Mouse (Mus musculus) lung, postnatal 0 days (tissue): Measurements from ENCODE around the gene Irf2bpl. TPM values are rescaled to one million over a fixed set of nuclear protein-coding genes. Genes with fewer than 3 reads are reported as not detected.

ENCODE experiments used
- ATAC-seq: fragments of 200-750 bp; cut with Nextera tagmentation; 2 replicates; pipeline ENCODE4 v1.8.0; 2017; ENCODE audit warnings: moderate library complexity
- DNase-seq: peaks from one replicate; pipeline ENCODE4 v3.0.0-alpha.2; 2016; ENCODE audit warnings: low spot score
- H3K27ac ChIP-seq: fragments of 300-500 bp; sonication (generic); 2 replicates; pipeline ENCODE4 v1.5.1; 2014; ENCODE audit warnings: antibody characterized with exemption, mild to moderate bottlenecking, low read length, mixed read lengths
- H3K27me3 ChIP-seq: fragments of 300-500 bp; sonication (generic); replicated peaks from 2 replicates; pipeline ENCODE4 v1.6.1; 2014; ENCODE audit warnings: low read length, mixed read lengths; ENCODE audit not compliant: insufficient read depth
- H3K36me3 ChIP-seq: fragments of 300-500 bp; sonication (generic); 2 replicates; pipeline ENCODE4 v1.6.1; 2014; ENCODE audit warnings: low read length, mixed read lengths; ENCODE audit not compliant: insufficient read depth
- H3K4me1 ChIP-seq: fragments of 300-500 bp; sonication (generic); 2 replicates; pipeline ENCODE4 v1.6.1; 2014; ENCODE audit warnings: antibody characterized with exemption, low read depth, low read length, mixed read lengths; ENCODE audit not compliant: insufficient read depth
- H3K4me2 ChIP-seq: fragments of 300-500 bp; sonication (generic); replicated peaks from 2 replicates; pipeline ENCODE4 v1.6.1; 2014; ENCODE audit warnings: low read depth, mild to moderate bottlenecking, low read length, moderate library complexity, mixed read lengths
- H3K4me3 ChIP-seq: fragments of 300-500 bp; sonication (generic); 2 replicates; pipeline ENCODE4 v1.5.1; 2014; ENCODE audit warnings: low read depth, low read length
- H3K9ac ChIP-seq: fragments of 300-500 bp; sonication (generic); replicated peaks from 2 replicates; pipeline ENCODE4 v1.6.1; 2014; ENCODE audit warnings: low read depth, mild to moderate bottlenecking
- H3K9me3 ChIP-seq: fragments of 300-500 bp; sonication (generic); 2 replicates; pipeline ENCODE4 v1.6.1; 2016; ENCODE audit warnings: low read length, mixed read lengths
- CTCF ChIP-seq: IDR thresholded peaks from 2 replicates; pipeline ENCODE4 v1.5.1; 2016; ENCODE audit warnings: antibody characterized with exemption, mild to moderate bottlenecking
- EP300 ChIP-seq: IDR thresholded peaks from 2 replicates; pipeline ENCODE4 v1.6.1; 2016; ENCODE audit warnings: antibody characterized with exemption, mild to moderate bottlenecking, control low read depth
- WGBS: fragments of 180-500 bp; shearing (Covaris S2); extraction: QIAGEN DNeasy Blood & Tissue Kit; methylation state at CpG from one replicate; pipeline ENCODE4 v1.1.7; 2014; 5-methylcytosine and 5-hydroxymethylcytosine counted together
- polyA plus RNA-seq: library from polyadenylated mRNA; unstranded; fragments of >200 nt; fragmentation: Nextera tagmentation; extraction: Ambion mirVana; gene quantifications from 2 replicates; pipeline ENCODE4 v1.2.1, GENCODE M21; 2015

The Irf2bpl gene
- polyA plus RNA-seq, 1 experiment from 2014 or later = 39.5 TPM

- no peak overlapping the region for H3K9ac ChIP-seq
- H3K9me3 ChIP-seq = no peaks in the 10 kb centered on the region
- no peak for TF ChIP-seq CTCF
- TF ChIP-seq EP300 = no peak
- H3K27ac ChIP-seq = peak overlapping the region; percentile 54
- no peaks in the 10 kb centered on the region for H3K27me3 ChIP-seq
- DNase-seq (peak; percentile 26), ATAC-seq (no peak)
- no peak overlapping the region for H3K4me3 ChIP-seq
- no peaks in the 10 kb centered on the region for H3K36me3 ChIP-seq
- no peak overlapping the region for H3K4me2 ChIP-seq
- H3K4me1 ChIP-seq = peaks cover 16% of the 10 kb centered on the region
- 39% methylated on average over 10 of the region's 10 CpGs for WGBS
Measured at GRCm38 (mm10) chr12:86859924-86860790, 24.4 kb downstream of the Irf2bpl start.

DNA sequence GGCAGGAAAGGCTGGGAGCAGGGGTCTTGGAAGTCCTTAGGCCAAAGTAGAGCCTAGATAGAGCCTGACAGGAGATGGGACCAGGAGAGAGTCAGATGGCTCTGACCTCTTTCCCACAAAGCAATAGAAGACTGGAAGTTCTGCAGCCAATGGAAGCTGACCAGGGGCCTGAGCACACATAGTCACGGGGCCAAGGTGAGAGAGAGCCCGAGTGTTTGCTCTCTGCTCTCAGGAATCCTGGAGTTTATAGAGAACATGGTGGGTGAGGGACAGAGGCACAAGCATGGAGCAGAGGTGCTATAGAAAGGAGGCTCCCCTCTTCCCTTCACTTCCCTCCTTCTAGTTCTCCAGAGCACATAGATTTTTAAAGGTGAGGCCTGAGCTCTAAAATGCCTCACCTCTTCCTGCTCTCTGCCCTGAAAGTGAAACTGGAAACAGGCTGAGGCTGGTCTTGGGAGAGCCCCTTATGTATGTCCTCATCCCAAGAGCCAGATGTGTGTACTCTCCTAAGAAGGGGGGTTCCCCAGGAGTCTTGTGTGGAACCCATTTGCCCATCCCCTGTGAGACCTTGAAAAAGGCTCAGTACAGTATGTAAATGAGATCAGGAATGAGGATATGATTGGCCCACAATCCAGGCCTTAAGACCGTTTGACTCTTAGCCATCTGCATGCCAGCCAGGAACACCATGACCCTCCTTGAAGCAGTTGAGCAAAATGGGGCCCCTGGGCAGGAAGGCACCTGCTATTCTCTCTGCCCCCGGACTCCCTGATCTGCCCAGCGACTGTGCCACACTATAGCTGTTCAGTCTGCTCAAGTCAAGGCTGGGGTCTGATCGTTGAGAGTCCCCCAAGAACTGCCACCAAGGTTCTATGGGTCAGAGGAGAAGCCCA, 25.4 kb downstream of the Irf2bpl start:
- no peak overlapping the region for H3K9ac ChIP-seq
- peaks cover 16% of the 10 kb centered on the region for H3K4me1 ChIP-seq
- H3K36me3 ChIP-seq = no peaks in the 10 kb centered on the region
- no peak overlapping the region for H3K4me3 ChIP-seq
- no peak overlapping the region for H3K4me2 ChIP-seq
- peak overlapping the region; percentile 54 for H3K27ac ChIP-seq
- DNase-seq (peak; percentile 74), ATAC-seq (peak; percentile 81)
- no peak for TF ChIP-seq CTCF
- peak; percentile 54; the same call in 1 of the 2 replicates for TF ChIP-seq EP300
- H3K9me3 ChIP-seq = no peaks in the 10 kb centered on the region
- H3K27me3 ChIP-seq = no peaks in the 10 kb centered on the region
- WGBS = 49% methylated on average over 6 of the region's 6 CpGs

DNA sequence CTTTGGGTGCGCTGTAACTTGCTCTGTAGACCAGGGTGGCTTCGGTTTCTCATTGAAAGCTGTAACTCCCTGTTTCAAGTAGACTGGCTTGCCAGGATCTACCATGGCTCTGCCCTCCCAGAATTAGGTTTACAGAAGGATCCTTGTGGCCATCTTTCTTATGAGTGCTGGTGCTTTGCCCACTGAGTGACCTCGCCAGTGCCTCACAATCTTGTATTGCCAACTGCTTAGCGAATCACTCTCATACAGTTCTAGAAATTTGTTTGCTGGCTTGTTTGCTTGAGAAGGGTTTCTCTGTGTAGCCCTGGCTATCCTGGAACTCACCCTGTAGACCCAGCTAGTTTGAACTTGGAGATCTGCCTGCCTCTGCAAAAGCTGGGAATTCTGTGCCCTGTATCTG, 26.1 kb downstream of the Irf2bpl start:
- DNase-seq (no peak), ATAC-seq (no peak)
- peaks cover 16% of the 10 kb centered on the region for H3K4me1 ChIP-seq
- H3K9ac ChIP-seq = no peak overlapping the region
- no peak overlapping the region for H3K4me2 ChIP-seq
- H3K27me3 ChIP-seq = no peaks in the 10 kb centered on the region
- no peaks in the 10 kb centered on the region for H3K9me3 ChIP-seq
- H3K27ac ChIP-seq = peak overlapping the region; percentile 54
- 87% methylated on average over 4 of the region's 4 CpGs for WGBS
- no peaks in the 10 kb centered on the region for H3K36me3 ChIP-seq
- no peak overlapping the region for H3K4me3 ChIP-seq
- TF ChIP-seq EP300 (no peak), CTCF (no peak)

DNA sequence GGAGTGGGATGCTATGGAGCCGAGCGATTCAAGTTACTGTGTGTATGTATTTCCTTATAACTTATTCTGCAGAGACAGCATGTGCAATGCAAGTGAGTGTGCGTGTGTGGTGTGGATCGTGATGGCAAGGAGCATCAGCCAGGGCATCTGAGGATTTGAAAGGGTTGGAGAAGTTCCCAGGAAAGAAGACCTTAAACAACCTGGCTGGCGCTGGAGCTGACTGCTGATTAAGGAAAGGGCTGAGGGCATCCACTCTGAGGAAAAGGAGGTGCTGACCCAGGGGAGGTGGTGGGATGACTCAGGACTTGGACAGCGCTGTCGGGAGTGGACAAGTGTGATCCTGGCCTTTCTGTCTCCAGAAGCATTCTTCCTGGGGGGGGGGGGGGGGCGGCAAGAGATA, 27.3 kb downstream of the Irf2bpl start:
- no peaks in the 10 kb centered on the region for H3K36me3 ChIP-seq
- no peak overlapping the region for H3K4me2 ChIP-seq
- no peak overlapping the region for H3K9ac ChIP-seq
- WGBS = 78% methylated on average over 8 of the region's 8 CpGs
- peaks cover 16% of the 10 kb centered on the region for H3K4me1 ChIP-seq
- TF ChIP-seq EP300 (no peak), CTCF (no peak)
- ATAC-seq = no peak
- no peaks in the 10 kb centered on the region for H3K9me3 ChIP-seq
- no peak for DNase-seq
- H3K4me3 ChIP-seq = no peak overlapping the region
- H3K27me3 ChIP-seq = no peaks in the 10 kb centered on the region
- H3K27ac ChIP-seq = no peak overlapping the region

- ATAC-seq = peak; percentile 45
- Histone ChIP-seq H3K4me3 (no peak overlapping the region), H3K36me3 (no peaks in the 10 kb centered on the region), H3K4me2 (no peak overlapping the region; the same call in 1 of the 2 replicates), H3K9me3 (no peaks in the 10 kb centered on the region), H3K27ac (no peak overlapping the region), H3K9ac (no peak overlapping the region), H3K27me3 (no peaks in the 10 kb centered on the region), H3K4me1 (peaks cover 16% of the 10 kb centered on the region)
- TF ChIP-seq EP300 (no peak), CTCF (no peak)
- DNase-seq = peak; percentile 68
- 12% methylated on average over 10 of the region's 11 CpGs for WGBS
Measured at GRCm38 (mm10) chr12:86855670-86856069, 28.9 kb downstream of the Irf2bpl start.

DNA sequence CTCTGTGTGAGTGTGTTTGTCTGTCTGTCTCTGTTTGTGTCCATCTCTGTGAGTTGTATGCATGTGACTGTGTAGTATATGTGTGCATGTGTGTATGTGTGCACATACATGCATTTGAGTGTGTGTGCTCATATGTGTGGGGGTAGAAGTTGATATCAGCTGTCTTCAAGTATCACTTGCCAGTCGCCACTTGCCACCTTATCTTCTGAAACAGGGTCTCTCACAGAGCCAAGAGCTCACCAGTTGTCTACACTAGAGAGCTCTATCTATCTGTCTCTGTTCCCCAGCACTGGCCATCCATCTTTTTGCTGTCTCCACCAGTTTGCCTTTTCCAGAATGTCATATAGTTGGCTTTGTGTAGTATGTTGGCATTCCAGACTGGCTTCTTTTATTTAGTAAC, 31.1 kb downstream of the Irf2bpl start:
- no peak overlapping the region for H3K9ac ChIP-seq
- H3K4me3 ChIP-seq = no peak overlapping the region
- no peaks in the 10 kb centered on the region for H3K27me3 ChIP-seq
- no peaks in the 10 kb centered on the region for H3K36me3 ChIP-seq
- WGBS = 56% methylated on average over 1 of the region's 1 CpGs
- no peak for TF ChIP-seq CTCF
- H3K4me1 ChIP-seq = peaks cover 4% of the 10 kb centered on the region; the same call in 1 of the 2 replicates
- DNase-seq = no peak
- H3K4me2 ChIP-seq = no peak overlapping the region
- ATAC-seq = no peak
- H3K27ac ChIP-seq = no peak overlapping the region
- H3K9me3 ChIP-seq = no peaks in the 10 kb centered on the region
